Mouse (Mus musculus) T-cell, adult 2 months (primary cell): ENCODE data around the gene Dtymk.
"Not testable (repeated sequence)": the region's sequence is repeated elsewhere in the genome, so short reads cannot be mapped to it uniquely, and the experiment has no call there.

Experiments
- DNase-seq: peaks from one replicate; pipeline ENCODE4 v3.0.0; 2022; ENCODE audit warnings: low spot score

Dtymk gene

GRCm38 (mm10) chr1:93804818-93805217 is 3.1 kb upstream of the Dtymk start:
- no peak for DNase-seq

- peak; percentile 99 for DNase-seq
Measured at GRCm38 (mm10) chr1:93803556-93804507, 2.1 kb upstream of the Dtymk start, which contains the start of gene Ing5. Gene Ing5 (plus strand): TSS chr1:93803965.

DNA sequence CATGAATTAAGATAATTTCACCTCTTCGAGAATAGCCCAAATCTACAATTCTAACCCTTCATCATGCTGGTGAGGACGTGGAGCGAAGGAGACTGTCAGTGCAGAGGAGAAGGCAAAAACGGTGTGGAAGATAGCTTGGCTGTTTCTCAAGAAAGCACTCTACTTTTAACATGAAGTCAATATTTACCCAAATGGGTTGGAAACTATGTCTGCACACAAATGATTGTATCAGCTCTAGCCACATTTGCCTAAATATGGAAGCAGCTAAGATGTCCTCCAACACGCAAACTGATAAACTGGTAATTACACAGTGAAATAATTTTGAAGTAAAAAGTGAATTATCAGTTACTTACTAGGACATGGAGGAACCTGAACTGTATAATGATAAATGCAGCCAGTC is 1.0 kb upstream of the Dtymk start:
- no peak for DNase-seq

DNA sequence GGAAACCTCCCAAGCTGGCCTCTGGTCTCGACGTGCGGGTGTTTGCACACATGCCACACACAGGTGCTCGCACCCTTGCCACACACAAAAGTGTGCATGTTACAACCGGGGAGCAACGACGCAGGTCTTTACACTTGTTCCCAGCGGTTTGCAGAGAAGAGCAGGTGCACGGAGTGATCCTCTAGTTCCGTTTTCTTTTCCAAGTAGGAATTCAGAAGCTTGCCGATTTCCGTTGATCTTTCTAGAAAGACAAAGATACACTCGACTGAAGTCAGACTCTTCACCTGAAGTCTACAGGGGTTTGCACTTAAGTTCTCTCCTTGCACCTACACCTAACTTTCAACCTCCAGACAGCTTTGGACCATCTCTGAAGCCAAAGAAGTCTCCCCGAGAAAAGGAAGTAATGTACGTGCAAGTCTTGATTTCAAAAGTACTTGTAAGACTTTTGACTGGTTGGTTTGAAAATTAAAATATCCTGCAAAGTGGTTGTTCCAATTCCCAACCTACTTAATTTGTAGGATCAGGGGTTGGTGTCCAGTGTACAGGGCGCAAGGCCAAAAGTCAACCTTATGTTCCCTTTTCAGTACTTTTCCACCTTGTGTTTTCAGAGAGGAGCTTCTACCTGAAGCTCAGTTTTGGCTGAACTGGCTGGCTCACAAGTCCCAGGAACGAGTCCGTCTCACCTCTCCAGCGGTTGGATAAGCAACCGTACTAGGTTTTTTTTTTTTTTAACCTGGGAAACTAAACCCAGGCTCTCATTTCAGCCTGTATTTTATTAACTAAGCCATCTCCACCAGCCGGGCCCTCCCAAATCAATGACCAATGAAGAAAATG is 847 bp downstream of the Dtymk start:
- no peak for DNase-seq

- no peak for DNase-seq
Measured at GRCm38 (mm10) chr1:93795886-93796285, 5.8 kb downstream of the Dtymk start.

GRCm38 (mm10) chr1:93794526-93794925 is 7.2 kb downstream of the Dtymk start:
- DNase-seq: no peak

- DNase-seq: no peak
Measured at GRCm38 (mm10) chr1:93786912-93787311, 14.8 kb downstream of the Dtymk start.

GRCm38 (mm10) chr1:93776686-93777085 is 25.0 kb downstream of the Dtymk start:
- DNase-seq: no peak

DNA sequence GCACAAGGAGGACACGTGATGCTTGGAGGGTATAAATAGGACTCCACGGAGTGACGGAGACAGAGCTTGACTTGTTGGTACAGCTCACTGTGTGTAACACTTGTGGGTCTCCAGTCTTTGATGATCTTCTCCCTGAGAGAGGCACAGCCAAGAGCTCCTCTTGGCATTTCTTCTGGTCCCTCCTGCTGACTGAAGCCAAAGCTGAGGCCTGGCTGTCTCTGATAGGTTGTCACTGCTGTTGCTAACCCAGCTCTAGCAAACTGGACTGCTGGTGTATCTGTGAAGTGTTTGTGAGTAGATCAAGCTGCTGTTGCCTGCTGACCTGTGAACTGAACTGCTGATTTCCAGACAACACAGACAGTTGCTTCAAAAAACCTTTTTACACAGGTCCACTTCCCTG is 31.8 kb downstream of the Dtymk start:
- DNase-seq: no peak

GRCm38 (mm10) chr1:93767600-93767999 is 34.1 kb downstream of the Dtymk start:
- no peak for DNase-seq

DNA sequence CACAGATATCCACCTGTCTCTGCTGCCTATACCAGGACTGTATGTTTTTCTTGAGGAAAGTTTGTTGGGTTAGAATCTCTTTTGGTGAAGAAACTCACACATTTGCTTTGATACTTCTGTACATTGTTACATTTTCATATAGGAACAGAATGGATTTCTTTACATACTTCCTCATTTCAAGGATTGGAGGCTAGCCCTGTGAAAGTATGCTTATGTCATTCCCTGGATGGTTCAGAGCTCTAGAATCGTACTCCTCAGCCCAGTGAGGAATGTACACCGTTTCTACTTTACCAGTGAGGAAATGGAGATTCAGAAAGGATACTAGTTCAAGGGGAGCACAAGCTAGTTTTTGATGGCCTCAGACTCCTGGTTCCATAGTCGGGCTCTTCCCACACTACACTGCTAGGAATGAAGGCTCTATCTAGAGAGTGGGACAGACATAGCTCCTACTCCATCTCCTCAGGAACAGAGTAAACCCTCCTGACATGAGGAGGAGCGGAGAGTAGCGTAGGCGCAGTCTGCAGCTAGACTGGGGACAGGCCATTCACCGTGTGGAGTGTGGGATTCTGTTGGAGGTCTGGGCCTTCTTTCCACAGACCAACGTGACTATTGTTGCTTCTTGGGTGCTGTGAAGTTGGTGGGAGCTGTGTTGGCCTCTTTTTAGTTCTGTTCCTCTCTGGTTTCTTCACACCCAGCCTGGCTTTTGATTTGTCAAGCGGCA is 36.7 kb downstream of the Dtymk start:
- DNase-seq: no peak

DNA sequence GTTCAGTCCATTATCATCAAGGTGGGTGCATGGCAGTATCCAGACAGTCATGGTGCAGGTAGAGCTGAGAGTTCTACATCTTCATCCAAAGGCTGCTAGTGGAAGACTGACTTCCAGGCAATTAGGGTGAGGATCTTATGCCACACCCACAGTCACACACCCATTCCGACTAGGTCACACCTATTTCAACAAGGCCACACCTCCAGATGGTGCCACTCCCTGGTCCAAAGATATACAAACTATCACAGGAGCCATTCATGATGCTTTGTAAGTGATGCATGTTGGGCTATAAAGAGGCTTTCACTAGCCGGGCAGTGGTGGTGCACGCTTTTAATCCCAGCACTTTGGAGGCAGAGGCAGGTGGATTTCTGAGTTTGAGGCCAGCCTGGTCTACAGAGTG is 38.2 kb downstream of the Dtymk start:
- DNase-seq: not testable (repeated sequence)

GRCm38 (mm10) chr1:93760076-93760475 is 41.7 kb downstream of the Dtymk start:
- no peak for DNase-seq

- DNase-seq: no peak
Measured at GRCm38 (mm10) chr1:93756154-93756553, 45.6 kb downstream of the Dtymk start.

- DNase-seq: no peak
Measured at GRCm38 (mm10) chr1:93755618-93756017, 46.1 kb downstream of the Dtymk start.

GRCm38 (mm10) chr1:93755291-93755610 is 46.5 kb downstream of the Dtymk start:
- DNase-seq: no peak

- peak; percentile 80 for DNase-seq
Measured at GRCm38 (mm10) chr1:93754573-93755290, 47.0 kb downstream of the Dtymk start, which contains the start of gene Thap4. Gene Thap4 (minus strand): TSS chr1:93754864.

- peak; percentile 24 for DNase-seq
Measured at GRCm38 (mm10) chr1:93753911-93754572, 47.7 kb downstream of the Dtymk start.

DNA sequence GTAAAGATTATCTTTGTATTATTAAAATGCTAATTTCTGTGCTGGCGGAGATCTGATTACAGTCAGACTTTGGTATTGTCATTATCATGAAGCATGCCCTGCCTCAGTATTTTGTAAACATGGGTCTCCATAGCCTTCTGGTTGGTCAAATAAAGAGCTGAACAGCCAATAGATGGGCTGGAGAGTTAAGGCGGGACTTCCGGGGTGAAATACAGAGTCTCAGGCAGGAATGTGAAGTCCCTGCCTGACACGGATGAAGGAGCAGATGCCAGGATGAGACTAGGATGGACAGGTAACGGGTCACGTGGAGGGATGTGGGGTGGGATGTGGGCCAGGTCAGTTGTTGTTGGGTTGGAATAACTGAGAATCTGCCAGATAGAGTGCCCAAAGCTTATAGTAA is 50.4 kb downstream of the Dtymk start, which contains the start of gene Atg4b:
Gene Atg4b (plus strand): TSS at position 211 of the 400 bp plus-strand sequence.
- DNase-seq: no peak

- DNase-seq: no peak
Measured at GRCm38 (mm10) chr1:93748539-93748938, 53.2 kb downstream of the Dtymk start.

DNA sequence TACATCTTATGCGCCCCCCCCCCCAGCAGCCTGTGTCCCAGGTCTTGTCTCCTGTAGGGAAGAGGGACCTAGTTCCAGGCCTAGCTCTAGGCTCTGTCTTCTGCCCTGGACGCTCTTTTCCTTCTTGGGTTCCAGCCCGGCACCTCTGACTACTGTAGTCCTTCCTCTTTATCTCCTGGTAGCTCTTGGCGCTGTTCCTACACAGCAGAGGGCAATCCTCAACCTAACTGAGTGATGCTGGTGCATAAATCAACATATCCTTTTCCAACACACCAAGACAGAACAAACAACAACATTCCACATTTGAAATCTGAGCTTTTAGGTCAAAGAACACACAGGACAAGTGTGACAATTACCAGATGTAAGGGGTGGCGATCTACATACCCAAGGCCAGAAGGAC is 55.6 kb downstream of the Dtymk start:
- no peak for DNase-seq
